Mouse (Mus musculus): ENCODE results near the gene Antxr1.

The Antxr1 gene

GRCm38 (mm10) chr6:87133520-87133919 is 202.1 kb downstream of the Antxr1 start:
- DNase-seq: no peak

GRCm38 (mm10) chr6:87131078-87131477 is 204.5 kb downstream of the Antxr1 start:
- DNase-seq: no peak

- DNase-seq: no peak
Observed at GRCm38 (mm10) chr6:87130628-87131027, 205.0 kb downstream of the Antxr1 start.

- DNase-seq: no peak
Observed at GRCm38 (mm10) chr6:87129861-87130260, 205.8 kb downstream of the Antxr1 start.

- no peak for DNase-seq
Observed at GRCm38 (mm10) chr6:87127049-87127753, 208.4 kb downstream of the Antxr1 start.

GRCm38 (mm10) chr6:87123973-87124372 is 211.6 kb downstream of the Antxr1 start:
- DNase-seq: no peak

- no peak for DNase-seq
Observed at GRCm38 (mm10) chr6:87123406-87123805, 212.2 kb downstream of the Antxr1 start.

GRCm38 (mm10) chr6:87121961-87122360 is 213.7 kb downstream of the Antxr1 start:
- no peak for DNase-seq

GRCm38 (mm10) chr6:87120661-87121060 is 215.0 kb downstream of the Antxr1 start:
- DNase-seq: peak in 1 of 2 experiments; percentile 28

- DNase-seq: no peak
Observed at GRCm38 (mm10) chr6:87119975-87120374, 215.6 kb downstream of the Antxr1 start.

GRCm38 (mm10) chr6:87119066-87119837 is 216.4 kb downstream of the Antxr1 start:
- peak; percentile 72 to 88 for DNase-seq

GRCm38 (mm10) chr6:87116596-87116995 is 219.0 kb downstream of the Antxr1 start:
- no peak for DNase-seq

- DNase-seq: no peak
Observed at GRCm38 (mm10) chr6:87115981-87116380, 219.6 kb downstream of the Antxr1 start.

- no peak for DNase-seq
Observed at GRCm38 (mm10) chr6:87112125-87112524, 223.5 kb downstream of the Antxr1 start.

- no peak for DNase-seq
Observed at GRCm38 (mm10) chr6:87111493-87111892, 224.1 kb downstream of the Antxr1 start.

GRCm38 (mm10) chr6:87104123-87104796 is 231.4 kb downstream of the Antxr1 start, which contains the start of gene D6Ertd527e:
TSS of gene D6Ertd527e (plus strand) at chr6:87104746.
- DNase-seq: no peak

- DNase-seq: no peak
Observed at GRCm38 (mm10) chr6:87103314-87103713, 232.3 kb downstream of the Antxr1 start.

- no peak for DNase-seq
Observed at GRCm38 (mm10) chr6:87102421-87102911, 233.2 kb downstream of the Antxr1 start.

- DNase-seq: peak; percentile 18 to 28
Observed at GRCm38 (mm10) chr6:87101955-87102353, 233.7 kb downstream of the Antxr1 start.

GRCm38 (mm10) chr6:87101281-87101954 is 234.2 kb downstream of the Antxr1 start:
- DNase-seq: peak; percentile 85 to 89

- no peak for DNase-seq
Observed at GRCm38 (mm10) chr6:87100297-87101020, 235.2 kb downstream of the Antxr1 start.
